Mouse (Mus musculus) brain, embryonic 14.5 days (tissue): ENCODE measurements around the gene Sfswap. TPM values are rescaled to one million over a fixed set of nuclear protein-coding genes. Genes with fewer than 3 reads are reported as not detected.
A peak's percentile ranks its signal among the peaks of the same experiment; 100 is the strongest.
"Not testable (repeated sequence)": the region's sequence is repeated elsewhere in the genome, so short reads cannot be mapped to it uniquely, and the experiment has no call there.

Experiments
- DNase-seq: peaks from one replicate; pipeline ENCODE4 v3.0.0-alpha.2; 2011; ENCODE audit warnings: low read depth
- CTCF ChIP-seq: fragments of 200-500 bp; IDR thresholded peaks from 2 replicates; pipeline ENCODE4 v1.5.1; 2012; ENCODE audit warnings: inconsistent platforms, mild to moderate bottlenecking, moderate library complexity, borderline replicate concordance; ENCODE audit not compliant: insufficient read depth, insufficient read length; ENCODE audit errors: extremely low read depth
- POLR2A ChIP-seq: fragments of 200-500 bp; IDR thresholded peaks from 2 replicates; pipeline ENCODE4 v1.6.1; 2012; ENCODE audit warnings: mild to moderate bottlenecking, inconsistent platforms, borderline replicate concordance; ENCODE audit not compliant: poor library complexity, insufficient read depth, insufficient read length, severe bottlenecking; ENCODE audit errors: extremely low read depth
- polyA plus RNA-seq: library from polyadenylated mRNA; depleted of rRNA; stranded (reverse); fragments of >200 nt; gene quantifications from 2 replicates; pipeline ENCODE4 v1.2.3, GENCODE M21; 2012; rRNA removed

Sfswap gene
- polyA plus RNA-seq, 1 experiment = 199 TPM

DNA sequence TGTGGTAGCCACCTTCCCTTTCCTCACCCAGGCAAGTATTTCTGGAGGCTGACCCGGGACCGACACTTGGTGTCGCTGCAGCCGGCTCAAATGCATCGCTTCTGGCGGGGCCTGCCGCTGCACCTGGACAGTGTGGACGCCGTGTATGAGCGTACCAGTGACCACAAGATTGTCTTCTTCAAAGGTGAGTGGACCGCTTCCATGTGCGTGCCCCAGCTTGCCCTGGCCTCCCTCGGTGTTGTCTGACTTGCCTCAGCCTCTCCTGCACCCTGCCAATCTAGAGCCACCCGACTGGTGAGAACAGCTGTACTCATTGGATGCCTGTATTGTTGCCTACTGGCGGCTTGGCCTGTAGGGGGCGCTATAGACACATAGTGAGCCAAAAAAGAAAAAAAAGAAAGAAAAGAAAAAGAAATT lies 101.1 kb downstream of the Sfswap start:
- TF ChIP-seq CTCF = peak; percentile 34; the same call in 1 of the 2 replicates
- TF ChIP-seq POLR2A = no peak
- DNase-seq = no peak

DNA sequence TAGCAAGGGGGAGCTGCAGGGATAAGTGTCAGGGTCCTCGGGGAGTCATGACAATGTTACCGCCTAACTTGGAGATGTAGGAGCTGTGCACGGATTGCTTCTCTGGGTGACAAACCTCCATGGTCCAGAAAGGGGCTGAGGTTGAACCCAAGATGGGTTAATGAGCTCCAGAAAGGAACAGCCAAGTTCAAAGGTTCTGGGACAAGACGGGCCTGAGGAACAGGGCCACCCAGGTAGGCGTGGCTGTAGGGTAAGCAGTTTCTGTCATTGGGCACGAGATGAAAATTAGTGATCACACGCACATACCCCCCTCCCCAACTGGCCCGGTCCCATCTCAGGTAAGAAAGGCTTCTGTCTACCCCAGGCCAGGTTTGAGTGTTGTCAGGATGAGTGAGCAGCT lies 106.5 kb downstream of the Sfswap start:
- no peak for TF ChIP-seq POLR2A
- TF ChIP-seq CTCF = no peak
- DNase-seq = no peak

DNA sequence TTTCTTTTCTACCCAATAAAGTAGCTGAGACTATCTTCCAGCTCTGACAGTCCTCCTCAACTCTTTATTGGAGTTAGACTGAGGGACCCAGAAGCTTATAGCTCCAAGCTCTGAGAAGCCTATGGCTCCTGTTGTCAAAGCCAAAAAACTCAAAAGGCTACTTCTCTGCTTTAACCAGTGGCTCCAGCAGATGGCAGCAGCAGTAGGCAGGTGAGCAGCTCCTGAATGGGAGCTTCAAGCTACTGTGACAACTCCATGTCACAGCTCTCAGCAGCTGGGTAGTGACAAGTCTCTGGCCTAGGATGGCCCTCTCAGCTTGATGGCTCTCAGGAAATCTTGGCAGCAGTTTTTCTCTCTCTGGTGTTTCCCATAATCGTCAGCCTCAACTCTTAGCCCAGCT lies 110.0 kb downstream of the Sfswap start:
- DNase-seq = peak; percentile 88
- TF ChIP-seq CTCF = peak; percentile 81; the same call in 1 of the 2 replicates
- no peak for TF ChIP-seq POLR2A

GRCm38 (mm10) chr5:129620600-129620999 lies 119.6 kb downstream of the Sfswap start:
- not testable (repeated sequence) for DNase-seq

Other genes starting within 250 kb of the Sfswap start
- gene Mmp17, start 82.9 kb downstream of the Sfswap start, polyA plus RNA-seq = 14.7 and 21.1 TPM in 2 replicates
- 6.9 and 7.5 TPM in 2 replicates for gene Zfp11, start 168.9 kb downstream of the Sfswap start, polyA plus RNA-seq
- not detected in 2 replicates for gene Sept14, start 207.3 kb downstream of the Sfswap start, polyA plus RNA-seq
- gene Mrps17, start 214.3 kb downstream of the Sfswap start, polyA plus RNA-seq = 116 and 127 TPM in 2 replicates
- gene Nipsnap2, start 223.8 kb downstream of the Sfswap start, polyA plus RNA-seq = 66.5 and 68.8 TPM in 2 replicates